Mouse (Mus musculus): ENCODE data around the gene Hnrnpu. TPM values are rescaled to one million over a fixed set of nuclear protein-coding genes. Genes with fewer than 3 reads are reported as not detected.
"Not testable (repeated sequence)": the region's sequence is repeated elsewhere in the genome, so short reads cannot be mapped to it uniquely, and the experiment has no call there.

Gene Hnrnpu
- polyA plus RNA-seq, 1 experiment from 2014 or later: 219 TPM

DNA sequence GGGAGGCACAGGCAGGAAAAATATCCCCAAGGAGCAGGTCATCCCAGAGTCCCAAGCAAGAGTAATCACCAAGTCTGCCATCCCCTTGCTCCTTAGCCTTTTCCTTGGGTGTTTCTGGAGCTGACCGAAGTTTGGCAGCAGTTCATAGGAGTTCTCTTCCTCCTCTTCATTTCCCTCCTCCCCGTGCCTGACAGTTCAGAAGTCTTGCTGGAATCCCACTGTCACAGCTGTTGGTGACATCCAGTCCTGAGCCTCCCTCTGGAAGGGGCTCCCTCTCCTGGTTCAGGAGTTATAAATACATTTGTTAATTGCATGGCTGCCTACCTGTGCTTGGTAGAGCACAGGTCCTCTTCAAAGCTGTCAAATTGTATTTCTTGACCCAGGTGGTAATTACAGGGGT, 28.1 kb downstream of the Hnrnpu start:
- 45% methylated on average over 2 of the region's 2 CpGs for WGBS
- H3K27ac ChIP-seq (ENCODE audit: low read length): no peak overlapping the region

GRCm38 (mm10) chr1:178303425-178303824, 34.2 kb downstream of the Hnrnpu start:
- Histone ChIP-seq H3K4me2 (ENCODE audit: low read depth, low read length) (no peak overlapping the region), H3K27ac (ENCODE audit: low read length) (no peak overlapping the region), H3K9ac (ENCODE audit: low read length) (no peak overlapping the region), H3K27me3 (ENCODE audit: control insufficient read depth, insufficient read depth, low read length) (no peaks in the 10 kb centered on the region), H3K36me3 (ENCODE audit: control insufficient read depth, insufficient read depth) (no peaks in the 10 kb centered on the region), H3K4me3 (ENCODE audit: low read length) (no peak overlapping the region), H3K9me3 (replicated peaks; ENCODE audit: control insufficient read depth, low read length) (no peaks in the 10 kb centered on the region), H3K4me1 (ENCODE audit: control insufficient read depth, insufficient read depth, low read length) (no peaks in the 10 kb centered on the region)
- 20% methylated on average over 3 of the region's 3 CpGs for WGBS
- no peak for ATAC-seq (replicated peaks; ENCODE audit: extremely low read depth, insufficient read depth, low FRiP score)

More for the DNA sequence above, 28.1 kb downstream of the Hnrnpu start:
- no peak for ATAC-seq (replicated peaks; ENCODE audit: extremely low read depth, insufficient read depth, low FRiP score)
- no peak overlapping the region for H3K4me3 ChIP-seq (ENCODE audit: low read length)
- no peaks in the 10 kb centered on the region for H3K36me3 ChIP-seq (ENCODE audit: control insufficient read depth, insufficient read depth)
- no peak overlapping the region for H3K4me2 ChIP-seq (ENCODE audit: low read depth, low read length)
- no peaks in the 10 kb centered on the region; the same call in 1 of the 2 replicates for H3K4me1 ChIP-seq (ENCODE audit: control insufficient read depth, insufficient read depth, low read length)
- no peaks in the 10 kb centered on the region for H3K9me3 ChIP-seq (replicated peaks; ENCODE audit: control insufficient read depth, low read length)
- no peak overlapping the region for H3K9ac ChIP-seq (ENCODE audit: low read length)
- H3K27me3 ChIP-seq (ENCODE audit: control insufficient read depth, insufficient read depth, low read length): no peaks in the 10 kb centered on the region

DNA sequence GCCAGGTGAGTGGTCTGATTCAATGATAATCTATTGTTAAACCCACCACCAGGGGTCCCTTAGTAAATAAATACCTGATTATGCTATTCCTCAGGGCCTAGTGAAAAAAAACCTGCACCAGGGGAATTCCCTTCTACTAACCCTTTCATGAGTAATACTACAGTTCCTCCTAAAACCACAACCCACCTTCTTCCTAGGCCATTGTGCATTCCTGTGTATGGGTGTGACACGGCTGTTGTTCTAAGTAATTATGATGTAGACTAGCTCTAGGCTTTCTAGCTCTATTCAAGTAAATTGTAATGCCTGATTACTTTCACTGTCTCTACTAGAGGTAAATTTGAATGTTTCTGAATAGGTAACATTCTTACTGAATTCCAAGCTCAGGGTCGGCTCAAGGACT, 36.3 kb downstream of the Hnrnpu start:
- not testable (repeated sequence) for H3K4me1 ChIP-seq (ENCODE audit: control insufficient read depth, insufficient read depth, low read length)

DNA sequence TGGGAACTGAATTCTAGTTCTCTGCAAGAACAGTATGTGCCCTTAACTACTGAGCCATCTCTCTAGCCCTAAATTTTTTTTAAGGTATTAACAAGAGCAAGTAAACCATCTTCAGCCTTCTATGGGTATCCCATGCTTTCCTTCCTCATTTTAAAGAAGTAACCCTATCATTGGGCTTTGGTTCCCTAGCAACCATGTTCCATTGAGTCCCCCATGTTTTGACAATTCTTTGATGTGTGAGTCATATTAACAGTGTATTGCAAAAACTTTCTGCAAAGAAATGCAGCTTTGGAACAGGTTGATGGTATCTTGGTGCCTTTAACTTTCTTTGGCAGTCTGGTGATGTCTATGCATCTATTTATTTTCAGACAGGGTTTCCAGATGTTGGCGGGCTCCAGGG, 43.5 kb downstream of the Hnrnpu start:
- H3K36me3 ChIP-seq (ENCODE audit: control insufficient read depth, insufficient read depth): no peaks in the 10 kb centered on the region
- H3K9me3 ChIP-seq (replicated peaks; ENCODE audit: control insufficient read depth, low read length): no peaks in the 10 kb centered on the region
- H3K4me3 ChIP-seq (ENCODE audit: low read length): no peak overlapping the region
- 89% methylated on average over 1 of the region's 1 CpGs for WGBS
- no peaks in the 10 kb centered on the region for H3K27me3 ChIP-seq (ENCODE audit: control insufficient read depth, insufficient read depth, low read length)
- no peak overlapping the region for H3K4me2 ChIP-seq (ENCODE audit: low read depth, low read length)
- H3K27ac ChIP-seq (ENCODE audit: low read length): no peak overlapping the region
- no peak overlapping the region for H3K9ac ChIP-seq (ENCODE audit: low read length)
- no peak for ATAC-seq (replicated peaks; ENCODE audit: extremely low read depth, insufficient read depth, low FRiP score)
- H3K4me1 ChIP-seq (ENCODE audit: control insufficient read depth, insufficient read depth, low read length): no peaks in the 10 kb centered on the region

More for the DNA sequence above, 36.3 kb downstream of the Hnrnpu start:
- H3K27me3 ChIP-seq (ENCODE audit: control insufficient read depth, insufficient read depth, low read length); ATAC-seq (replicated peaks; ENCODE audit: extremely low read depth, insufficient read depth, low FRiP score); H3K27ac ChIP-seq (ENCODE audit: low read length); H3K9me3 ChIP-seq (replicated peaks; ENCODE audit: control insufficient read depth, low read length); H3K4me3 ChIP-seq (ENCODE audit: low read length); H3K36me3 ChIP-seq (ENCODE audit: control insufficient read depth, insufficient read depth); H3K4me2 ChIP-seq (ENCODE audit: low read depth, low read length); H3K9ac ChIP-seq (ENCODE audit: low read length): not testable (repeated sequence)
- 88% methylated on average over 2 of the region's 2 CpGs for WGBS

- no peak overlapping the region for H3K27ac ChIP-seq (ENCODE audit: low read length)
- no peak overlapping the region for H3K9ac ChIP-seq (ENCODE audit: low read length)
- no peaks in the 10 kb centered on the region for H3K36me3 ChIP-seq (ENCODE audit: control insufficient read depth, insufficient read depth)
- no peaks in the 10 kb centered on the region for H3K9me3 ChIP-seq (replicated peaks; ENCODE audit: control insufficient read depth, low read length)
- 76% methylated on average over 3 of the region's 3 CpGs for WGBS
- no peaks in the 10 kb centered on the region for H3K4me1 ChIP-seq (ENCODE audit: control insufficient read depth, insufficient read depth, low read length)
- no peak for ATAC-seq (replicated peaks; ENCODE audit: extremely low read depth, insufficient read depth, low FRiP score)
- H3K27me3 ChIP-seq (ENCODE audit: control insufficient read depth, insufficient read depth, low read length): no peaks in the 10 kb centered on the region
- no peak overlapping the region for H3K4me3 ChIP-seq (ENCODE audit: low read length)
- H3K4me2 ChIP-seq (ENCODE audit: low read depth, low read length): no peak overlapping the region
These were observed 45.9 kb downstream of the Hnrnpu start for GRCm38 (mm10) chr1:178291716-178292115.

DNA sequence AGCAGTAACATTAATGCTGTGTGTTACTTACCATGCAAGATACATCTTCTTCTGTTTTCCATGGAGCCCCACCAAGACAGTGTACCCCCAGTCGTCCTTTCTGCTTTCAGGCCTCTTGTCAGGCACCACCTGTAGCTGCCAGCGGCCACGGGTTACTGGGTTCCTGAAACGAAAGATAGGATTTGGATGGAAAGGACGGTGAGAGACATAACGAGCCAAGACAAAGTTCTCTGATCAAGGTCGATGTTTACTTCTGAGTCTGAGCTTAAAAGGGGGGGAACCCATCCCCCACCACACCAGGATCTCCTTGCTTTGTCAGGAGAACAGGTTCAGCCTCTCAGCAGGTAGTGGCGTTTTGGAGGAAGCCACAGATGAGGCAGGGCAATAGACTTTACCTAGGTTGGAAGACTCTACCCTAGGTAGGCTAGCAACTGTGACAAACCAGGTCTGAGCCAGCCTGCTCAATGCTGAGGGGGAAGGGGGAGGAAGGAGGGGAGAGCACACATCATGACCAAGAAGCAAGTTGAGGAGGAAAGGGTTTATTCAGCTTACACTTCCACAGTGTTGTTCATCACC, 49.9 kb downstream of the Hnrnpu start:
- Histone ChIP-seq H3K4me3 (ENCODE audit: low read length) (no peak overlapping the region), H3K36me3 (ENCODE audit: control insufficient read depth, insufficient read depth) (no peaks in the 10 kb centered on the region), H3K27me3 (ENCODE audit: control insufficient read depth, insufficient read depth, low read length) (no peaks in the 10 kb centered on the region), H3K9ac (ENCODE audit: low read length) (no peak overlapping the region), H3K4me2 (ENCODE audit: low read depth, low read length) (no peak overlapping the region), H3K4me1 (ENCODE audit: control insufficient read depth, insufficient read depth, low read length) (no peaks in the 10 kb centered on the region), H3K9me3 (replicated peaks; ENCODE audit: control insufficient read depth, low read length) (peaks cover 6% of the 10 kb centered on the region), H3K27ac (ENCODE audit: low read length) (no peak overlapping the region)
- ATAC-seq (replicated peaks; ENCODE audit: extremely low read depth, insufficient read depth, low FRiP score): no peak
- 48% methylated on average over 8 of the region's 8 CpGs for WGBS

GRCm38 (mm10) chr1:178283946-178284720, 53.5 kb downstream of the Hnrnpu start:
- H3K27me3 ChIP-seq (ENCODE audit: control insufficient read depth, insufficient read depth, low read length): no peaks in the 10 kb centered on the region
- ATAC-seq (replicated peaks; ENCODE audit: extremely low read depth, insufficient read depth, low FRiP score): no peak
- no peaks in the 10 kb centered on the region for H3K4me1 ChIP-seq (ENCODE audit: control insufficient read depth, insufficient read depth, low read length)
- H3K27ac ChIP-seq (ENCODE audit: low read length): no peak overlapping the region
- peaks cover 6% of the 10 kb centered on the region for H3K9me3 ChIP-seq (replicated peaks; ENCODE audit: control insufficient read depth, low read length)
- WGBS: 72% methylated on average over 2 of the region's 2 CpGs
- no peak overlapping the region for H3K4me3 ChIP-seq (ENCODE audit: low read length)
- no peak overlapping the region for H3K4me2 ChIP-seq (ENCODE audit: low read depth, low read length)
- no peak overlapping the region for H3K9ac ChIP-seq (ENCODE audit: low read length)
- H3K36me3 ChIP-seq (ENCODE audit: control insufficient read depth, insufficient read depth): no peaks in the 10 kb centered on the region

- H3K4me2 ChIP-seq (ENCODE audit: low read depth, low read length); H3K9me3 ChIP-seq (replicated peaks; ENCODE audit: control insufficient read depth, low read length); H3K27ac ChIP-seq (ENCODE audit: low read length); H3K27me3 ChIP-seq (ENCODE audit: control insufficient read depth, insufficient read depth, low read length); H3K4me1 ChIP-seq (ENCODE audit: control insufficient read depth, insufficient read depth, low read length); H3K9ac ChIP-seq (ENCODE audit: low read length); H3K36me3 ChIP-seq (ENCODE audit: control insufficient read depth, insufficient read depth); ATAC-seq (replicated peaks; ENCODE audit: extremely low read depth, insufficient read depth, low FRiP score); H3K4me3 ChIP-seq (ENCODE audit: low read length): not testable (repeated sequence)
- 82% methylated on average over 3 of the region's 3 CpGs for WGBS
These were observed 54.3 kb downstream of the Hnrnpu start for GRCm38 (mm10) chr1:178283314-178283713.

All from heart, embryonic 16.5 days (tissue).